Mouse (Mus musculus) embryonic facial prominence, embryonic 10.5 days (tissue): ENCODE results near the gene Pdcd1lg2. TPM values are rescaled to one million over a fixed set of nuclear protein-coding genes. Genes with fewer than 3 reads are reported as not detected.

Source experiments
- DNase-seq: peaks from one replicate; pipeline ENCODE4 v3.0.0-alpha.2; 2017; ENCODE audit warnings: low spot score
- H3K27ac ChIP-seq: fragments of 300-500 bp; sonication (generic); replicated peaks from 2 replicates; pipeline ENCODE4 v1.5.1; 2016; ENCODE audit warnings: mild to moderate bottlenecking
- H3K27me3 ChIP-seq: fragments of 300-500 bp; sonication (generic); replicated peaks from 2 replicates; pipeline ENCODE4 v1.6.1; 2016; ENCODE audit warnings: low read depth, mild to moderate bottlenecking; ENCODE audit not compliant: poor library complexity, severe bottlenecking
- H3K36me3 ChIP-seq: fragments of 300-500 bp; sonication (generic); replicated peaks from 2 replicates; pipeline ENCODE4 v1.6.1; 2016; ENCODE audit warnings: mild to moderate bottlenecking, moderate library complexity
- H3K4me1 ChIP-seq: fragments of 300-500 bp; sonication (generic); 2 replicates; pipeline ENCODE4 v1.6.1; 2016
- H3K4me3 ChIP-seq: fragments of 300-500 bp; sonication (generic); 2 replicates; pipeline ENCODE4 v1.5.1; 2016; ENCODE audit warnings: mild to moderate bottlenecking, moderate library complexity
- H3K9me3 ChIP-seq: fragments of 300-500 bp; sonication (generic); 2 replicates; pipeline ENCODE4 v1.6.1; 2016; ENCODE audit warnings: mild to moderate bottlenecking
- WGBS: fragments of 180-500 bp; shearing (Covaris S2); methylation state at CpG from one replicate; pipeline ENCODE4 v1.1.7; 2016; 5-methylcytosine and 5-hydroxymethylcytosine counted together
- polyA plus RNA-seq: library from polyadenylated mRNA; unstranded; fragments of >200 nt; fragmentation: Nextera tagmentation; extraction: Ambion mirVana; gene quantifications from 2 replicates; pipeline ENCODE4 v1.2.1, GENCODE M21; 2016

The Pdcd1lg2 gene
- polyA plus RNA-seq, 1 experiment from 2014 or later = not detected

GRCm38 (mm10) chr19:29497874-29498273, 87.2 kb downstream of the Pdcd1lg2 start:
- DNase-seq = no peak
- Histone ChIP-seq H3K27ac (no peak overlapping the region), H3K4me3 (no peak overlapping the region), H3K27me3 (no peaks in the 10 kb centered on the region), H3K4me1 (peaks cover 7% of the 10 kb centered on the region), H3K36me3 (no peaks in the 10 kb centered on the region), H3K9me3 (no peaks in the 10 kb centered on the region)
- WGBS = 88% methylated on average over 7 of the region's 7 CpGs

GRCm38 (mm10) chr19:29498842-29499456, 88.2 kb downstream of the Pdcd1lg2 start:
- 83% methylated on average over 6 of the region's 6 CpGs for WGBS
- H3K27me3 ChIP-seq = no peaks in the 10 kb centered on the region
- H3K4me1 ChIP-seq = peaks cover 7% of the 10 kb centered on the region
- no peaks in the 10 kb centered on the region for H3K36me3 ChIP-seq
- DNase-seq = no peak
- no peak overlapping the region for H3K27ac ChIP-seq
- H3K9me3 ChIP-seq = no peaks in the 10 kb centered on the region
- H3K4me3 ChIP-seq = no peak overlapping the region

- no peaks in the 10 kb centered on the region for H3K36me3 ChIP-seq
- H3K4me3 ChIP-seq = no peak overlapping the region
- H3K9me3 ChIP-seq = no peaks in the 10 kb centered on the region
- 77% methylated on average over 1 of the region's 1 CpGs for WGBS
- no peak overlapping the region for H3K27ac ChIP-seq
- H3K27me3 ChIP-seq = no peaks in the 10 kb centered on the region
- H3K4me1 ChIP-seq = peaks cover 7% of the 10 kb centered on the region
- no peak for DNase-seq
Observed at GRCm38 (mm10) chr19:29500333-29500732, 89.6 kb downstream of the Pdcd1lg2 start.

GRCm38 (mm10) chr19:29501106-29501505, 90.4 kb downstream of the Pdcd1lg2 start:
- WGBS = 45% methylated on average over 11 of the region's 11 CpGs
- peak; percentile 49 for DNase-seq
- no peaks in the 10 kb centered on the region for H3K9me3 ChIP-seq
- peak overlapping the region; percentile 41 for H3K4me3 ChIP-seq
- no peaks in the 10 kb centered on the region for H3K36me3 ChIP-seq
- H3K27me3 ChIP-seq = no peaks in the 10 kb centered on the region
- H3K27ac ChIP-seq = peak overlapping the region; percentile 49; the same call in 1 of the 2 replicates
- H3K4me1 ChIP-seq = peaks cover 6% of the 10 kb centered on the region

- DNase-seq = peak; percentile 84
- no peaks in the 10 kb centered on the region for H3K9me3 ChIP-seq
- H3K4me3 ChIP-seq = peak overlapping the region; percentile 41; the same call in 1 of the 2 replicates
- no peaks in the 10 kb centered on the region for H3K36me3 ChIP-seq
- H3K27ac ChIP-seq = 0 out of 2 replicates have a peak overlapping the region, but pooled peaks have one; percentile 49
- WGBS = 14% methylated on average over 6 of the region's 6 CpGs
- no peaks in the 10 kb centered on the region for H3K27me3 ChIP-seq
- H3K4me1 ChIP-seq = peaks cover 5% of the 10 kb centered on the region
Observed at GRCm38 (mm10) chr19:29501507-29501906, 90.8 kb downstream of the Pdcd1lg2 start.

- DNase-seq = no peak
- WGBS = 86% methylated on average over 2 of the region's 2 CpGs
- no peaks in the 10 kb centered on the region for H3K36me3 ChIP-seq
- no peak overlapping the region for H3K4me3 ChIP-seq
- H3K9me3 ChIP-seq = no peaks in the 10 kb centered on the region
- no peaks in the 10 kb centered on the region for H3K27me3 ChIP-seq
- peaks cover 5% of the 10 kb centered on the region for H3K4me1 ChIP-seq
- no peak overlapping the region for H3K27ac ChIP-seq
Observed at GRCm38 (mm10) chr19:29504131-29504530, 93.4 kb downstream of the Pdcd1lg2 start.

GRCm38 (mm10) chr19:29505617-29506016, 94.9 kb downstream of the Pdcd1lg2 start:
- H3K36me3 ChIP-seq = no peaks in the 10 kb centered on the region
- no peak for DNase-seq

GRCm38 (mm10) chr19:29508208-29508607, 97.5 kb downstream of the Pdcd1lg2 start:
- H3K27me3 ChIP-seq = no peaks in the 10 kb centered on the region
- no peaks in the 10 kb centered on the region for H3K36me3 ChIP-seq
- no peak for DNase-seq
- 80% methylated on average over 7 of the region's 7 CpGs for WGBS
- no peaks in the 10 kb centered on the region for H3K9me3 ChIP-seq
- H3K27ac ChIP-seq = no peak overlapping the region
- H3K4me1 ChIP-seq = no peaks in the 10 kb centered on the region
- H3K4me3 ChIP-seq = no peak overlapping the region

More at GRCm38 (mm10) chr19:29505617-29506016, 94.9 kb downstream of the Pdcd1lg2 start:
- 84% methylated on average over 7 of the region's 7 CpGs for WGBS
- H3K4me3 ChIP-seq = no peak overlapping the region
- no peak overlapping the region for H3K27ac ChIP-seq
- H3K27me3 ChIP-seq = no peaks in the 10 kb centered on the region
- no peaks in the 10 kb centered on the region for H3K9me3 ChIP-seq
- peaks cover 5% of the 10 kb centered on the region for H3K4me1 ChIP-seq

GRCm38 (mm10) chr19:29509857-29510256, 99.1 kb downstream of the Pdcd1lg2 start:
- DNase-seq = no peak
- Histone ChIP-seq H3K4me3 (no peak overlapping the region), H3K27me3 (no peaks in the 10 kb centered on the region), H3K4me1 (no peaks in the 10 kb centered on the region), H3K27ac (no peak overlapping the region), H3K36me3 (0 out of 2 replicates have a peak, but pooled peaks cover 6% of the 10 kb centered on the region), H3K9me3 (peaks cover 6% of the 10 kb centered on the region; the same call in 1 of the 2 replicates)
- 89% methylated on average over 7 of the region's 7 CpGs for WGBS

- DNase-seq = no peak
- H3K4me1 ChIP-seq = no peaks in the 10 kb centered on the region
- WGBS = 82% methylated on average over 2 of the region's 2 CpGs
- no peaks in the 10 kb centered on the region for H3K27me3 ChIP-seq
- H3K4me3 ChIP-seq = no peak overlapping the region
- H3K27ac ChIP-seq = no peak overlapping the region
- peaks cover 6% of the 10 kb centered on the region; the same call in 1 of the 2 replicates for H3K9me3 ChIP-seq
- H3K36me3 ChIP-seq = peaks cover 16% of the 10 kb centered on the region; the same call in 1 of the 2 replicates
Observed at GRCm38 (mm10) chr19:29511826-29512225, 101.1 kb downstream of the Pdcd1lg2 start.

- Histone ChIP-seq H3K9me3 (peaks cover 6% of the 10 kb centered on the region; the same call in 1 of the 2 replicates), H3K4me3 (no peak overlapping the region), H3K27me3 (no peaks in the 10 kb centered on the region), H3K4me1 (no peaks in the 10 kb centered on the region), H3K27ac (no peak overlapping the region), H3K36me3 (peaks cover 16% of the 10 kb centered on the region; the same call in 1 of the 2 replicates)
- DNase-seq = no peak
- 62% methylated on average over 2 of the region's 2 CpGs for WGBS
Observed at GRCm38 (mm10) chr19:29513111-29513766, 102.5 kb downstream of the Pdcd1lg2 start.

GRCm38 (mm10) chr19:29514130-29514529, 103.4 kb downstream of the Pdcd1lg2 start:
- Histone ChIP-seq H3K4me1 (no peaks in the 10 kb centered on the region), H3K27me3 (no peaks in the 10 kb centered on the region), H3K27ac (no peak overlapping the region), H3K36me3 (peaks cover 16% of the 10 kb centered on the region; the same call in 1 of the 2 replicates), H3K4me3 (no peak overlapping the region), H3K9me3 (peaks cover 6% of the 10 kb centered on the region; the same call in 1 of the 2 replicates)
- 91% methylated on average over 3 of the region's 3 CpGs for WGBS
- DNase-seq = no peak

GRCm38 (mm10) chr19:29515386-29515785, 104.7 kb downstream of the Pdcd1lg2 start:
- no peaks in the 10 kb centered on the region for H3K4me1 ChIP-seq
- 93% methylated on average over 3 of the region's 3 CpGs for WGBS
- no peak for DNase-seq
- H3K9me3 ChIP-seq = peaks cover 6% of the 10 kb centered on the region; the same call in 1 of the 2 replicates
- no peaks in the 10 kb centered on the region for H3K27me3 ChIP-seq
- H3K4me3 ChIP-seq = no peak overlapping the region
- H3K36me3 ChIP-seq = peaks cover 19% of the 10 kb centered on the region
- H3K27ac ChIP-seq = no peak overlapping the region
